Mouse (Mus musculus): ENCODE measurements around the gene Npas2. TPM values are rescaled to one million over a fixed set of nuclear protein-coding genes. Genes with fewer than 3 reads are reported as not detected.

The Npas2 gene
- polyA plus RNA-seq, 1 experiment from 2014 or later: 0.53 TPM

DNA sequence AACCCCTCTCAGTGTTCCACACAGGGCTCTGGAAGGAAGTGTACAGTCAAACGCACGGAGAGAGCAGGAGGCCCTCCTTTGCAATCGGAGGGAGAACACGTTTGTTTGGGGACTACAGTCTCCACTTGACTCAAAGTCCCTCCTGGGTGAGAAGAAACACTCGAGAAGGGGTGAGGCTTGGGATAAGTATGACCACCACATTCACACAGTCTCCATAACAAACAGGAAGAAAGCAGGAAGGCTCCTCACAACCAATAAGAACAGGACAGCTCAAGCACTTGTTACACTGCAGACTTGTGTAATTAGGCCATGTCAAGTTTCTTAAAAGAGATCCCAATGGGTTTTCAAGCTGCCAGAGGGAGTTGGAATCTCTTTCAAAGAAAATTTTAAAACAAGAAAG lies 2.4 kb upstream of the Npas2 start:
- H3K4me1 ChIP-seq: peaks cover 36% of the 10 kb centered on the region
- H3K9ac ChIP-seq: no peak overlapping the region
- H3K36me3 ChIP-seq: no peaks in the 10 kb centered on the region
- H3K4me2 ChIP-seq: no peak overlapping the region
- no peak for ATAC-seq (ENCODE audit: extremely low read depth, insufficient number of reproducible peaks, low FRiP score, low TSS enrichment)
- no peaks in the 10 kb centered on the region for H3K9me3 ChIP-seq
- no peak overlapping the region for H3K27ac ChIP-seq (replicated peaks)
- H3K27me3 ChIP-seq (replicated peaks): peaks cover 45% of the 10 kb centered on the region
- no peak overlapping the region for H3K4me3 ChIP-seq
- 47% methylated on average over 5 of the region's 5 CpGs for WGBS

DNA sequence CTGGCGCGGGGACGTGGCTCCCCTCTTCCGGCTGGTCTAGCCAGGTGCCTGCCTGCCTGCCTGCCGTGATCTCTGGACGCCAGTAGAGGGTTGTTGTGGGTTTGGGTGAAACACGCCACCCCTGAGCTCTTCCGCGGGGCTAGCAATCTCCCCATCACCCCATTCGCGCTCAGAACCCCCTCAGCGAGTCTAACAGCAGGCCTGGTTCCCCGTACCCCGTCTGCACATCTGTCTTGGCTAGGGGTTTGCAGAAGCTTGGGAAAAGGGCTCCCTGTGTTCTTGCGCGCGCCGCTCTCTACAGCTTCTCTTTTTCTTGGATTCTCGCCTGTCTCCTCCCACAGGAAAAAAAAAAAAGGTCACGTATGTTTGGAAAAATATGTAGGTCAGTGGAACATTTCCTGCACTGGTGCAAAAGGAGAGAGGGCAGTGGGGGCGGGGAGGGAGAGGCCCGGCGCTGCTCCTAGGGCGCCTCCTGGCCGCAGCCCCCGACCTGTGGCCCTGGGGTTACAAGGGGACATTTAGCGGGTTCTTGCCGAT lies 1.0 kb upstream of the Npas2 start:
- no peak for ATAC-seq (ENCODE audit: extremely low read depth, insufficient number of reproducible peaks, low FRiP score, low TSS enrichment)
- Histone ChIP-seq H3K27me3 (replicated peaks) (peaks cover 60% of the 10 kb centered on the region), H3K27ac (replicated peaks) (no peak overlapping the region)

DNA sequence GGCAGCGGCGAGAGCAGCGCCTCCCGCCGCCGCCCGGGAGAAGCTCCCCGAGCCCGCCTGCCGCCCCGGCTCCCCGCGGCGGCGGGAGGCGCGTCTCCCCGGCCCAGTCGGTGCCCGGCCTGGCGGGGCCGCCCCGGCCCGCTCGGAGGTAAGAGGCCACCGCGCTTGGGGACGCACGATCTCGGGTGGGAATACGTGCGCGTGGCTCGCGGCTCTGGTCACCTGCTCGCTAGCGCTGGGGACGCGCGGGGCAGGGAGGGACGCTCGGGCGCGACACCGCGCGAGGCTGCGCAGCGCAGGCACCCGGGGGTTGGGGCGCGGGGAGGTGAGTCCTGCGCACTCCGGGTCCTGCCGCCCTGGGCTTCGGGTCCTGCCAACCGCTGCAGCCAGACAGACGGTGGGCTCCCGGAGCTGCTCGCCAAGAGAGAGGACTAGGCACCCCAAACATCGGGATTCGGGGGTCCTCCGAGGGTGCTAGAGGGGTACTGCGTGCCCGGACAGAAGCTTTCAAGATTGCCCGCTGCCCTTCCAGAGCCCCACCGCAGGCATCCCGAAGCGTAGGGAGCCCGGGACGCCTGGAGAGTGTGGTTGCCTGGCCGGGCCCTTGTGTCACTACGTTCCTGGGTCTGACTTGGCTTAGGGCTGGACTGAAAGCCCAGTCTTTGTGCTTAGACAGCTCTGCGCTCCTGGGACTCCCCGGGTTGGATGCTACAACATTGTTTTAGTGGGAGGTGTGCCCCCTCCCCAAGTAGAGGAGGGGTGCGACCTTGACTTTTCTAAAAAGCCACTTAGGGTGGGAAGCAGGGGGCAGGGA lies 538 bp downstream of the Npas2 start:
- Histone ChIP-seq H3K9me3 (no peaks in the 10 kb centered on the region), H3K27ac (replicated peaks) (no peak overlapping the region), H3K4me1 (peaks cover 31% of the 10 kb centered on the region), H3K9ac (peak overlapping the region; percentile 90), H3K4me3 (peak overlapping the region; percentile 79), H3K36me3 (no peaks in the 10 kb centered on the region), H3K4me2 (peak overlapping the region; percentile 99), H3K27me3 (replicated peaks) (peaks cover 70% of the 10 kb centered on the region)
- ATAC-seq (ENCODE audit: extremely low read depth, insufficient number of reproducible peaks, low FRiP score, low TSS enrichment): peak; percentile 29; the same call in 1 of the 2 replicates
- WGBS: under 1% methylated on average over 51 of the region's 76 CpGs

More for the DNA sequence above, 1.0 kb upstream of the Npas2 start:
- H3K4me1 ChIP-seq: peaks cover 31% of the 10 kb centered on the region
- no peaks in the 10 kb centered on the region for H3K9me3 ChIP-seq
- peak overlapping the region; percentile 90 for H3K9ac ChIP-seq
- 4% methylated on average over 28 of the region's 28 CpGs for WGBS
- H3K36me3 ChIP-seq: no peaks in the 10 kb centered on the region
- H3K4me3 ChIP-seq: peak overlapping the region; percentile 79
- peak overlapping the region; percentile 99 for H3K4me2 ChIP-seq

DNA sequence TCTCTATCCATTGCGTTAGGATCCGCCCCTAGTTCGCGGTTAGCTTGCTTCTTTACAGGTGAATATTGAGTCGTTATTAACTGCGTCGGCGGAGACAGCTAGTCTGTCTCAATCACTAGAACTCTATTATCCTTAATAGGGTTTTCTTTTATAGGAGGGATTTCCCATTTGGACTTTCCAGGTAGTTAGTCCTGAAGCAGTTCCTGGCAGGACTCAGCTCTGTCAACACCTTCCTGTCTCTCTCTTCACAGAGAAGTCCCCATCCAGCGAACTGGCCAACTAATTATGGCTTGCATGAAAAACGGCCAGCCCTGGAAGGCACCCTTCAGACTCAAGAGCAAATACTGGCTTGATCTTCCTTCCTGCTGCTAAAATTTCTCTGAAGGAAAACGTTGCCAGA lies 1.4 kb downstream of the Npas2 start:
- peaks cover 66% of the 10 kb centered on the region for H3K27me3 ChIP-seq (replicated peaks)
- peak overlapping the region; percentile 90; the same call in 1 of the 2 replicates for H3K9ac ChIP-seq
- peak overlapping the region; percentile 99 for H3K4me2 ChIP-seq
- no peaks in the 10 kb centered on the region for H3K36me3 ChIP-seq
- no peak overlapping the region for H3K27ac ChIP-seq (replicated peaks)
- no peaks in the 10 kb centered on the region for H3K9me3 ChIP-seq
- peak overlapping the region; percentile 79 for H3K4me3 ChIP-seq
- peaks cover 31% of the 10 kb centered on the region for H3K4me1 ChIP-seq
- no peak for ATAC-seq (ENCODE audit: extremely low read depth, insufficient number of reproducible peaks, low FRiP score, low TSS enrichment)
- WGBS: 6% methylated on average over 11 of the region's 11 CpGs

DNA sequence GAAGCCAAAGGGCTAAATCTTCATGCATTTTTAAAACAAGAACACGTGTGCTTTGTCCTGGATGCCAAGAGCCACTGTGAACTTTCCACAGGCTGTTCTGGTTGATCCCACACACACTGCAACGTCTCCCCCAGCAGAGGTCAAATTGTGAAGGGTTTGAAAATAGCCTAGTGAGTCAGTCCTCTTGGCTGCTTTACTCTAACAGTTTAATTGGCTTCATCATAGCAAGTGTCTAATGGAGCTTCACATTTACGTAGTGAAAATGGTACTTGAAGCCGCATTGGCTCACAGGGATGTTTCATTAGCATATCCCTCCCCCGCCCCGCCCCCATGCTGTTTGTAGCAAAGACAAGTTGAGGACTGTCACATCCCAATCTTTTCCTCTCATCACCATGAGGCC lies 2.6 kb downstream of the Npas2 start:
- Histone ChIP-seq H3K4me2 (no peak overlapping the region), H3K9ac (no peak overlapping the region), H3K4me1 (peaks cover 31% of the 10 kb centered on the region), H3K4me3 (no peak overlapping the region), H3K9me3 (no peaks in the 10 kb centered on the region), H3K27ac (replicated peaks) (no peak overlapping the region), H3K36me3 (no peaks in the 10 kb centered on the region), H3K27me3 (replicated peaks) (peaks cover 65% of the 10 kb centered on the region)
- ATAC-seq (ENCODE audit: extremely low read depth, insufficient number of reproducible peaks, low FRiP score, low TSS enrichment): no peak
- WGBS: 37% methylated on average over 6 of the region's 6 CpGs

DNA sequence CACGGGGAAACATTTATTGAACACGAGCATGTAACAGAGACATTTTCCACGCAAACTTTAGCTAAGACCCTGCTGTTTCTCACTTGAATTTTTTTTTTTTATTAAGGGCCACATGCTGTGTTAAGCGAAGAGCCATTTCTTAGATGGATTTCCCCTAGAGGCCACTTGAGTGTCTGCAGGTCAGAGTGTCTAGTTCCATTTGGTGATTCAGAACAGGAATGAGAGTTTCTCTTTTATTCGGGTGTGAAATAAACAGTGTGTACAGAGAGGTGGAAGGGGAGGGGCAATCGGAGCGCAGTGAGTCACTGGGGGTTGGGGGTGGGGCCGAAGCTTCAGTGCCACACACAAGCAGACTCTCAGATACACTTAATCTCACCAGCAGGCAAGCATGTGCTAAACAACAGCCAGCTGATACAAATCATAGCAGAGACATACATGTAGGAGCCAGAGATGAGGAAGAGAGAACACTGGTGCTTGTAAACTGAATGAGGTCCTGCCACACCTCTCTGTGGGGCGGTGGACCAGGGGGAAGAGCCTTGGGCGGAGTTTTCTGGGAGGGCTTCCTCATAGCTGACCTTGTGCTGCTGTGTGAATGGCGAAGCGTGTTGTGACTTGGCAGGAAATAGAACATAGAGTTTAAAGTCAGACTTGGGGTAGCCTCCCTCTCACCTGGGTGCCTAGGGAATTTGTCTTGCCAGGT lies 3.3 kb downstream of the Npas2 start:
- H3K4me1 ChIP-seq: peaks cover 31% of the 10 kb centered on the region
- H3K4me3 ChIP-seq: no peak overlapping the region
- no peaks in the 10 kb centered on the region for H3K36me3 ChIP-seq
- no peak overlapping the region for H3K27ac ChIP-seq (replicated peaks)
- 53% methylated on average over 12 of the region's 12 CpGs for WGBS
- H3K9ac ChIP-seq: no peak overlapping the region
- H3K4me2 ChIP-seq: no peak overlapping the region
- ATAC-seq (ENCODE audit: extremely low read depth, insufficient number of reproducible peaks, low FRiP score, low TSS enrichment): no peak
- H3K9me3 ChIP-seq: no peaks in the 10 kb centered on the region
- peaks cover 63% of the 10 kb centered on the region for H3K27me3 ChIP-seq (replicated peaks)

DNA sequence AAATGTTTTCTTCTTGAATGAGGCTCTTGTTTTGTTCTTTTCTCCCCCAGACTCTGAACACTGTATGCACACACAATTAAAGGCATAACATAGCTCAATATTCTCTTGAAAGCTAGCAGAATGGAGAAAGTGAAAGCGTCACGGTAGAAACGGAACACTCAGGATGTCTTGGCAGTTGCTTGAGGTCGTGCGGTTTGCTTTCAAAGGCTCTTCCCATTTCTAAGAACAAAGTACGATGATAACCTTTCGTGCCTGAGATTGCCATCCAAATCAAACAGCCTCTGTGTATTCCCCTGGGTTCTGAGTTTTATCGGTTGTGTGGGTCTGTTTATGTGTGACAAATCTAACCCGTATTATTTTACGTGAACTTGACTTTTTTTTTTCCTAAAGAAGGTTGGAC lies 11.5 kb downstream of the Npas2 start:
- no peak overlapping the region for H3K9ac ChIP-seq
- peaks cover 9% of the 10 kb centered on the region for H3K27me3 ChIP-seq (replicated peaks)
- H3K4me1 ChIP-seq: peaks cover 14% of the 10 kb centered on the region
- no peaks in the 10 kb centered on the region for H3K9me3 ChIP-seq
- WGBS: 65% methylated on average over 10 of the region's 10 CpGs
- no peaks in the 10 kb centered on the region for H3K36me3 ChIP-seq
- no peak overlapping the region for H3K27ac ChIP-seq (replicated peaks)
- H3K4me2 ChIP-seq: no peak overlapping the region
- H3K4me3 ChIP-seq: no peak overlapping the region
- no peak for ATAC-seq (ENCODE audit: extremely low read depth, insufficient number of reproducible peaks, low FRiP score, low TSS enrichment)

DNA sequence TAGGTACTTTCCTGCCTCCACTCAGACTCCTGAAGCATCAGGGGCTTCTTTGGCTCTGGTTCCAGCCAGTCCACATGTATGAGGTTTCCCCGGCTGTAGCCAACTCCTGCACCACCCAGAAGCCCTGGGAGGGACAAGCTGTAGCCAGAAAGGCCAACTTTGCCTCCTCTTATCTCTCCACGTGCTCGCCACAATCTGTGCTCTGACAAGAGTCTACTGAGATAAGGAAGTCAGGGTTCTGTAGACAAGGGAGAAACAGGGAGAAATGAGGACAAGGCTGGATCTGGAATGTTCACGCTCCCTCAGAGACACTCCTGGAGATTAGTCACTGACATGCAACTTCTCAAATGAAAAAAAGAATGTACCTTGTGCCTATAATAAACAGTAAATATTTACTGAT lies 12.2 kb downstream of the Npas2 start:
- H3K4me2 ChIP-seq: no peak overlapping the region
- no peak overlapping the region for H3K4me3 ChIP-seq
- H3K36me3 ChIP-seq: no peaks in the 10 kb centered on the region
- no peaks in the 10 kb centered on the region for H3K9me3 ChIP-seq
- ATAC-seq (ENCODE audit: extremely low read depth, insufficient number of reproducible peaks, low FRiP score, low TSS enrichment): no peak
- H3K27me3 ChIP-seq (replicated peaks): peaks cover 3% of the 10 kb centered on the region
- WGBS: 21% methylated on average over 4 of the region's 4 CpGs
- H3K9ac ChIP-seq: no peak overlapping the region
- peaks cover 14% of the 10 kb centered on the region for H3K4me1 ChIP-seq
- H3K27ac ChIP-seq (replicated peaks): no peak overlapping the region

DNA sequence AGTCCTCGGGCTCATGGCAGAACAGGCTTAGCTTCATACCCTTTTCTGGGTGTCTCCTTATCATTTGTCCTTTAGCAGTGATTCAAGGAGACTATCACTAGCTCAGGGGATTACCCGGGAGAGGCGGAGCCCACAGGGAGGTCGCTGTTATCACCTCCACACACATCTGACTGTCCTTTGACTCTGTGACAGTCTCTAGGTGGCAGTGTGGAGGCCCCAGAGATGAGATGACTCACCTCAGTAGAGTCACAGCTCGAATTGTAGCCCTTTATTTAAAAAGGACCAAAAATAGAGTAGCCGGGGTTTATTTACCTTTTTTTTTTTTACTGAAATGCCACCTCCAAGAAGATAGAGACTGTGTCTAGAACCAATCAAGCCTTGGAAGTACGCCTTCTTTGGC lies 13.4 kb downstream of the Npas2 start:
- H3K27me3 ChIP-seq (replicated peaks): no peaks in the 10 kb centered on the region; the same call in 1 of the 2 replicates
- H3K9me3 ChIP-seq: no peaks in the 10 kb centered on the region
- H3K27ac ChIP-seq (replicated peaks): no peak overlapping the region
- no peak overlapping the region for H3K9ac ChIP-seq
- 20% methylated on average over 7 of the region's 7 CpGs for WGBS
- H3K36me3 ChIP-seq: no peaks in the 10 kb centered on the region
- H3K4me1 ChIP-seq: peaks cover 14% of the 10 kb centered on the region
- H3K4me2 ChIP-seq: no peak overlapping the region
- no peak for ATAC-seq (ENCODE audit: extremely low read depth, insufficient number of reproducible peaks, low FRiP score, low TSS enrichment)
- no peak overlapping the region for H3K4me3 ChIP-seq

DNA sequence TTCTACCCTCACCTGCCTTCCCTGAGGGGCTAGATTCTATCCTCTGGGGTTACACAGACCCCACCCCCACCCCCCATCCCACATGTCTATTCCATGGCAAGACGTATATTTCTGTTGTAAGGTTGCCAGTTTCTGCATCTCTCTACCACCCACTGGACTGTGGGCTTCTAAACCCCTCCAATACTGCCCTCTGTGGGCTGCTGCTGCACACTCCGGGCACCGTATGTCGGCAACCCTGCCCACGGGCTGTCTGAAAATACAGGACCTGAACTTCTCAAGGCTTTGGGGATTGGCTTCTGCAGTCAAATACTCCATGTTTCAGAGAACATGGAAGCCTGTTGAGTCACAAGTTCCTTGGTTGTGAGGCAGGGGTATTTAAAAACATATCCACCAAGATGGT lies 17.4 kb downstream of the Npas2 start:
- H3K9ac ChIP-seq: no peak overlapping the region
- 65% methylated on average over 5 of the region's 5 CpGs for WGBS
- H3K4me1 ChIP-seq: peaks cover 13% of the 10 kb centered on the region
- H3K9me3 ChIP-seq: no peaks in the 10 kb centered on the region
- H3K27ac ChIP-seq (replicated peaks): no peak overlapping the region
- no peak overlapping the region for H3K4me3 ChIP-seq
- peaks cover 3% of the 10 kb centered on the region; the same call in 1 of the 2 replicates for H3K27me3 ChIP-seq (replicated peaks)
- no peak overlapping the region for H3K4me2 ChIP-seq
- H3K36me3 ChIP-seq: no peaks in the 10 kb centered on the region
- ATAC-seq (ENCODE audit: extremely low read depth, insufficient number of reproducible peaks, low FRiP score, low TSS enrichment): no peak

DNA sequence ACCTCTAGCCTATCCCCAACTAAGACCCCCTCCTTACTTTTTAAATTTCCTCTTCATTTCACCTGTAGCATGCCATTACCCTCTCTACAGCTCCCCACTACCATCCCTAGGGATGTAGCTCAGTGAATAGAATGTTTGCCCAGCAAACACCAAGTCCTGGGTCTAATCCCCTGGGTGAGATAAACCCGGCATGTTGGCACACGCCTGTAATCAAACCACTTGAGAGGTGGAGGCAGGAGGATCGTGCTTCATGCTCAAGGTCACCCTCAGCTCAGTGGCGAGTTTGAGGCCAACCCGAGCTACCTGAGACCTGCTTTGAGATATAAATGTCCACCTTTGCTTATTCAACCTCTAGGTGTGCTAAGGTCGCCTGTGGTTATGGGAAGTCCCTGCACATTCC lies 19.5 kb downstream of the Npas2 start:
- Histone ChIP-seq H3K4me3 (no peak overlapping the region), H3K27me3 (replicated peaks) (peaks cover 3% of the 10 kb centered on the region; the same call in 1 of the 2 replicates), H3K4me2 (no peak overlapping the region), H3K9ac (no peak overlapping the region), H3K36me3 (no peaks in the 10 kb centered on the region), H3K9me3 (no peaks in the 10 kb centered on the region), H3K27ac (replicated peaks) (no peak overlapping the region), H3K4me1 (peaks cover 5% of the 10 kb centered on the region)
- no peak for ATAC-seq (ENCODE audit: extremely low read depth, insufficient number of reproducible peaks, low FRiP score, low TSS enrichment)
- WGBS: 39% methylated on average over 6 of the region's 6 CpGs

All from heart, embryonic 13.5 days (tissue).